In the genomic region with DNA sequence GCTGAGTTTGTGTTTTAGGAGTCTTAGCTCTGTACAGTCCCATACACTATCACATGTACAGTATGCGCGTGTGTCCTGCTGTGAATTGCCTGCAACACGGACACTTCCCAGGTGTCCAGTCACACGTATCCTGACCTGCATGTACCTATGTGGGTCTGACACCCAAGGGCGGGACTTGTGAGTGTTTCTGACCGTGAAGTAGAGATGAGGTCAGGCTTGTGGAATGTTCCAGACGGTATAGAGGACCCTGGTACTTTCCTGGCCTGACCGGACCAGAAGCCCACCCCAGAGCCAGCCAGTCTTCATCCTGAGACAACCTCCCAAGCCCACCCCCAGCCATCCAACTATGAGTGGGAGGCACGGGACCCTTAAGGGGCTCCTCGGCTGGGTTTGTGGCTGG, we compare ENCODE assay signal across 18 mouse cellular contexts. TPM values are rescaled to one million over a fixed set of nuclear protein-coding genes. Genes with fewer than 3 reads are reported as not detected.
A peak's percentile ranks its signal among the peaks of the same experiment; 100 is the strongest.
DNase-seq lines count a peak whose midpoint lies in the region; ATAC-seq lines count a peak whose summit lies in the region.
"Had no signal": no experiment of that assay in that cellular context is flagged by ENCODE, and none has a peak within 500 bp of the region (broad histone marks: within the 10 kb centered on the region; RNA-seq: fewer than 3 reads in every experiment).

No protein-coding gene starts in this region.

- H3K9ac ChIP-seq in liver, embryonic 11.5 days (ENCODE audit: low read depth, low read length) = no peak overlapping the region
- H3K9ac ChIP-seq in forebrain, embryonic 15.5 days (replicated peaks) = no peak overlapping the region
- H3K9ac ChIP-seq: heart, embryonic 13.5 days; hindbrain, embryonic 13.5 days; kidney, embryonic 15.5 days; lung, embryonic 15.5 days had no signal

- peaks cover 37% of the 10 kb centered on the region for H3K4me1 ChIP-seq in liver, embryonic 11.5 days (replicated peaks; ENCODE audit: control insufficient read depth, insufficient read depth, low read length)
- no peaks in the 10 kb centered on the region for H3K4me1 ChIP-seq in forebrain, embryonic 15.5 days

- peaks cover 4% of the 10 kb centered on the region; the same call in 1 of the 2 replicates for H3K9me3 ChIP-seq in liver, embryonic 11.5 days (ENCODE audit: control insufficient read depth, low read length)
- H3K9me3 ChIP-seq in forebrain, embryonic 15.5 days = peaks cover 9% of the 10 kb centered on the region; the same call in 1 of the 2 replicates
- H3K9me3 ChIP-seq: lung, embryonic 15.5 days had no signal

- H3K27ac ChIP-seq in liver, embryonic 11.5 days (ENCODE audit: low read depth, low read length) = 0 out of 2 replicates have a peak overlapping the region, but pooled peaks have one; percentile 79
- H3K27ac ChIP-seq in forebrain, embryonic 15.5 days (replicated peaks) = no peak overlapping the region
- H3K27ac ChIP-seq: heart, embryonic 13.5 days; hindbrain, embryonic 13.5 days; kidney, embryonic 15.5 days; left cerebral cortex, adult 2 months; lung, embryonic 15.5 days had no signal

- H3K4me2 ChIP-seq in liver, embryonic 11.5 days = no peak overlapping the region
- no peak overlapping the region for H3K4me2 ChIP-seq in forebrain, embryonic 15.5 days (replicated peaks)
- H3K4me2 ChIP-seq: heart, embryonic 13.5 days; hindbrain, embryonic 13.5 days; kidney, embryonic 15.5 days; midbrain, embryonic 11.5 days had no signal

- H3K4me3 ChIP-seq in liver, embryonic 11.5 days (ENCODE audit: low read depth, low read length) = no peak overlapping the region
- no peak overlapping the region for H3K4me3 ChIP-seq in forebrain, embryonic 15.5 days
- H3K4me3 ChIP-seq: heart, embryonic 13.5 days; hindbrain, embryonic 13.5 days; kidney, embryonic 15.5 days; left cerebral cortex, adult 2 months; lung, embryonic 15.5 days had no signal

- peaks cover 12% of the 10 kb centered on the region for H3K36me3 ChIP-seq in liver, embryonic 11.5 days (ENCODE audit: control insufficient read depth, insufficient read depth, low read length)
- peaks cover 6% of the 10 kb centered on the region; the same call in 1 of the 2 replicates for H3K36me3 ChIP-seq in forebrain, embryonic 15.5 days

- WGBS in liver, embryonic 11.5 days = 76% methylated on average over 10 of the region's 10 CpGs
- 78% methylated on average over 10 of the region's 10 CpGs for WGBS in forebrain, embryonic 15.5 days

- ATAC-seq in liver, embryonic 11.5 days (replicated peaks; ENCODE audit: low FRiP score) = no peak
- ATAC-seq in forebrain, embryonic 15.5 days (replicated peaks) = no peak
- ATAC-seq: forebrain, embryonic 16.5 days had no signal

- DNase-seq in liver, embryonic 11.5 days (ENCODE audit: low spot score) = no peak
- no peak for DNase-seq in liver
- DNase-seq in thymus, postnatal 14 days = peak; percentile 26
- DNase-seq in thymus, postnatal 25 days = no peak
- peak; percentile 84 for DNase-seq in lung, postnatal 36 days
- DNase-seq in spleen, postnatal 36 days (ENCODE audit: low spot score in 2 of 2) = no peak
- DNase-seq: cerebellum, adult 8-10 months; gastrocnemius, postnatal 10 days; kidney, adult 11 months; layer of hippocampus, adult 9-11 months had no signal

- H3K27me3 ChIP-seq in liver, embryonic 11.5 days (replicated peaks; ENCODE audit: control insufficient read depth, insufficient read depth, low read length) = peaks cover 21% of the 10 kb centered on the region
- peaks cover 70% of the 10 kb centered on the region for H3K27me3 ChIP-seq in forebrain, embryonic 15.5 days

RNA-seq across cellular contexts. Expression of gene Arhgap45, which starts 0.9 kb away (rescaled TPM):
- polyA plus RNA-seq in liver, embryonic 11.5 days (2014; fragmentation: Nextera tagmentation; extraction: Ambion mirVana) = 29.0 and 29.4 TPM in 2 replicates
- polyA plus RNA-seq in forebrain, embryonic 15.5 days (2015; fragmentation: Nextera tagmentation; extraction: Ambion mirVana) = 1.3 TPM in 2 replicates

RNA-seq across cellular contexts. Expression of gene Abca7, which starts 19.3 kb away (rescaled TPM):
- polyA plus RNA-seq in liver, embryonic 11.5 days (2014; fragmentation: Nextera tagmentation; extraction: Ambion mirVana) = 7.7 and 8.6 TPM in 2 replicates
- 3.7 and 4.1 TPM in 2 replicates for polyA plus RNA-seq in forebrain, embryonic 15.5 days (2015; fragmentation: Nextera tagmentation; extraction: Ambion mirVana)

RNA-seq across cellular contexts. Expression of gene Polr2e, which starts 24.0 kb away (rescaled TPM):
- polyA plus RNA-seq in liver, embryonic 11.5 days (2014; fragmentation: Nextera tagmentation; extraction: Ambion mirVana) = 239 and 256 TPM in 2 replicates
- 179 and 186 TPM in 2 replicates for polyA plus RNA-seq in forebrain, embryonic 15.5 days (2015; fragmentation: Nextera tagmentation; extraction: Ambion mirVana)

RNA-seq across cellular contexts. Expression of gene Cnn2, which starts 27.2 kb away (rescaled TPM):
- 115 and 124 TPM in 2 replicates for polyA plus RNA-seq in liver, embryonic 11.5 days (2014; fragmentation: Nextera tagmentation; extraction: Ambion mirVana)
- 26.7 and 29.1 TPM in 2 replicates for polyA plus RNA-seq in forebrain, embryonic 15.5 days (2015; fragmentation: Nextera tagmentation; extraction: Ambion mirVana)

RNA-seq across cellular contexts. Expression of gene Gpx4, which starts 31.4 kb away (rescaled TPM):
- polyA plus RNA-seq in liver, embryonic 11.5 days (2014; fragmentation: Nextera tagmentation; extraction: Ambion mirVana) = 761 and 762 TPM in 2 replicates
- polyA plus RNA-seq in forebrain, embryonic 15.5 days (2015; fragmentation: Nextera tagmentation; extraction: Ambion mirVana) = 472 and 476 TPM in 2 replicates

Comparison
In these comparisons a context has a peak if more than half of its experiments do, and no peak if none do; other contexts are left out.
1. DNase-seq: peak in thymus, postnatal 14 days (single experiment) and lung, postnatal 36 days (single experiment); none in liver, embryonic 11.5 days (single experiment), liver (single experiment), thymus, postnatal 25 days (single experiment) and spleen, postnatal 36 days (0 of 2).
2. RNA of gene Arhgap45, which starts 0.9 kb away (polyA plus RNA-seq): 29.0 to 29.4 TPM in liver, embryonic 11.5 days; 1.3 TPM in forebrain, embryonic 15.5 days; every median in the first group is over 10 times any median in the second.